Mouse (Mus musculus) midbrain, embryonic 12.5 days (tissue): Measurements from ENCODE around the gene C730034F03Rik. TPM values are rescaled to one million over a fixed set of nuclear protein-coding genes. Genes with fewer than 3 reads are reported as not detected.
"Not testable (repeated sequence)": the region's sequence is repeated elsewhere in the genome, so short reads cannot be mapped to it uniquely, and the experiment has no call there.

Experiments
- ATAC-seq: fragments of 200-750 bp; cut with Nextera tagmentation; 2 replicates; pipeline ENCODE4 v1.8.0; 2017; ENCODE audit warnings: low read depth, moderate TSS enrichment, moderate library complexity; ENCODE audit not compliant: low FRiP score
- H3K27ac ChIP-seq: fragments of 300-500 bp; sonication (generic); replicated peaks from 2 replicates; pipeline ENCODE4 v1.5.1; 2016; ENCODE audit warnings: mild to moderate bottlenecking
- H3K27me3 ChIP-seq: fragments of 300-500 bp; sonication (generic); 2 replicates; pipeline ENCODE4 v1.6.1; 2016; ENCODE audit warnings: mild to moderate bottlenecking
- H3K36me3 ChIP-seq: fragments of 300-500 bp; sonication (generic); 2 replicates; pipeline ENCODE4 v1.6.1; 2016
- H3K4me1 ChIP-seq: fragments of 300-500 bp; sonication (generic); 2 replicates; pipeline ENCODE4 v1.6.1; 2016
- H3K4me2 ChIP-seq: fragments of 300-500 bp; sonication (generic); replicated peaks from 2 replicates; pipeline ENCODE4 v1.6.1; 2016; ENCODE audit warnings: mild to moderate bottlenecking, moderate library complexity
- H3K4me3 ChIP-seq: fragments of 300-500 bp; sonication (generic); 2 replicates; pipeline ENCODE4 v1.5.1; 2016; ENCODE audit warnings: mild to moderate bottlenecking
- H3K9ac ChIP-seq: fragments of 300-500 bp; sonication (generic); replicated peaks from 2 replicates; pipeline ENCODE4 v1.6.1; 2016; ENCODE audit warnings: mild to moderate bottlenecking, moderate library complexity
- H3K9me3 ChIP-seq: fragments of 300-500 bp; sonication (generic); 2 replicates; pipeline ENCODE4 v1.6.1; 2016; ENCODE audit warnings: mild to moderate bottlenecking
- WGBS: fragments of 180-500 bp; shearing (Covaris S2); methylation state at CpG from one replicate; pipeline ENCODE4 v1.1.7; 2016; 5-methylcytosine and 5-hydroxymethylcytosine counted together
- polyA plus RNA-seq: library from polyadenylated mRNA; unstranded; fragments of >200 nt; fragmentation: Nextera tagmentation; extraction: Ambion mirVana; gene quantifications from 2 replicates; pipeline ENCODE4 v1.2.1, GENCODE M21; 2016

Gene C730034F03Rik
- polyA plus RNA-seq, 1 experiment from 2014 or later = 5.7 TPM

- Histone ChIP-seq H3K36me3 (peaks cover 47% of the 10 kb centered on the region), H3K27me3 (0 out of 2 replicates have a peak, but pooled peaks cover 10% of the 10 kb centered on the region), H3K4me2 (no peak overlapping the region), H3K27ac (no peak overlapping the region), H3K9me3 (no peaks in the 10 kb centered on the region), H3K4me3 (no peak overlapping the region), H3K4me1 (no peaks in the 10 kb centered on the region; the same call in 1 of the 2 replicates), H3K9ac (no peak overlapping the region)
- 96% methylated on average over 9 of the region's 9 CpGs for WGBS
- ATAC-seq = no peak
Measured at GRCm38 (mm10) chr15:89421938-89422337, 7.5 kb upstream of the C730034F03Rik start.

- H3K36me3 ChIP-seq = peaks cover 37% of the 10 kb centered on the region
Measured at GRCm38 (mm10) chr15:89424621-89425020, 4.8 kb upstream of the C730034F03Rik start.

GRCm38 (mm10) chr15:89425711-89426121, 3.7 kb upstream of the C730034F03Rik start, which contains the start of gene Cpt1b:
Gene Cpt1b (minus strand): TSS chr15:89425863.
- WGBS = 27% methylated on average over 6 of the region's 6 CpGs
- Histone ChIP-seq H3K9ac (peak within 1 kb of the TSS; percentile 41; the same call in 1 of the 2 replicates), H3K9me3 (no peaks in the 10 kb centered on the region), H3K36me3 (peaks cover 27% of the 10 kb centered on the region), H3K27ac (no peak within 1 kb of the TSS), H3K4me1 (peaks cover 9% of the 10 kb centered on the region), H3K4me2 (no peak within 1 kb of the TSS), H3K4me3 (no peak within 1 kb of the TSS), H3K27me3 (0 out of 2 replicates have a peak, but pooled peaks cover 10% of the 10 kb centered on the region)
- no peak for ATAC-seq

More at GRCm38 (mm10) chr15:89424621-89425020, 4.8 kb upstream of the C730034F03Rik start:
- 90% methylated on average over 8 of the region's 8 CpGs for WGBS
- no peak overlapping the region for H3K27ac ChIP-seq
- 0 out of 2 replicates have a peak, but pooled peaks cover 10% of the 10 kb centered on the region for H3K27me3 ChIP-seq
- no peak for ATAC-seq
- H3K4me3 ChIP-seq = no peak overlapping the region
- H3K4me1 ChIP-seq = peaks cover 9% of the 10 kb centered on the region
- H3K9me3 ChIP-seq = no peaks in the 10 kb centered on the region
- no peak overlapping the region for H3K4me2 ChIP-seq
- no peak overlapping the region for H3K9ac ChIP-seq

- Histone ChIP-seq H3K4me3 (no peak overlapping the region), H3K27ac (no peak overlapping the region), H3K27me3 (0 out of 2 replicates have a peak, but pooled peaks cover 10% of the 10 kb centered on the region), H3K4me1 (peaks cover 9% of the 10 kb centered on the region), H3K9ac (no peak overlapping the region), H3K9me3 (no peaks in the 10 kb centered on the region), H3K4me2 (no peak overlapping the region), H3K36me3 (peaks cover 27% of the 10 kb centered on the region)
- WGBS = 92% methylated on average over 10 of the region's 10 CpGs
- no peak for ATAC-seq
Measured at GRCm38 (mm10) chr15:89426716-89427115, 2.7 kb upstream of the C730034F03Rik start.

GRCm38 (mm10) chr15:89428136-89428790, 1.1 kb upstream of the C730034F03Rik start:
- Histone ChIP-seq H3K9ac (peak overlapping the region; percentile 80; the same call in 1 of the 2 replicates), H3K27ac (no peak overlapping the region), H3K4me1 (peaks cover 9% of the 10 kb centered on the region), H3K4me2 (peak overlapping the region; percentile 79), H3K36me3 (peaks cover 27% of the 10 kb centered on the region), H3K4me3 (peak overlapping the region; percentile 67), H3K27me3 (0 out of 2 replicates have a peak, but pooled peaks cover 10% of the 10 kb centered on the region), H3K9me3 (no peaks in the 10 kb centered on the region)
- ATAC-seq = no peak
- 85% methylated on average over 19 of the region's 19 CpGs for WGBS

- peak; percentile 66 for ATAC-seq
- peaks cover 9% of the 10 kb centered on the region for H3K4me1 ChIP-seq
- peak overlapping the region; percentile 94 for H3K27ac ChIP-seq
- H3K9ac ChIP-seq = peak overlapping the region; percentile 80
- H3K9me3 ChIP-seq = no peaks in the 10 kb centered on the region
- H3K4me2 ChIP-seq = peak overlapping the region; percentile 79
- peak overlapping the region; percentile 67 for H3K4me3 ChIP-seq
- peaks cover 27% of the 10 kb centered on the region for H3K36me3 ChIP-seq
- 5% methylated on average over 21 of the region's 22 CpGs for WGBS
- H3K27me3 ChIP-seq = 0 out of 2 replicates have a peak, but pooled peaks cover 10% of the 10 kb centered on the region
Measured at GRCm38 (mm10) chr15:89428821-89429351, 503 bp upstream of the C730034F03Rik start.

GRCm38 (mm10) chr15:89430341-89430740, 952 bp downstream of the C730034F03Rik start:
- WGBS = 49% methylated on average over 6 of the region's 6 CpGs
- Histone ChIP-seq H3K4me3 (peak overlapping the region; percentile 67), H3K4me1 (peaks cover 9% of the 10 kb centered on the region), H3K4me2 (peak overlapping the region; percentile 79), H3K36me3 (peaks cover 27% of the 10 kb centered on the region), H3K27me3 (0 out of 2 replicates have a peak, but pooled peaks cover 10% of the 10 kb centered on the region), H3K9ac (peak overlapping the region; percentile 80; the same call in 1 of the 2 replicates), H3K9me3 (no peaks in the 10 kb centered on the region), H3K27ac (peak overlapping the region; percentile 94)
- ATAC-seq = no peak

- H3K9ac ChIP-seq, H3K4me3 ChIP-seq, H3K9me3 ChIP-seq, H3K4me1 ChIP-seq, ATAC-seq, H3K27ac ChIP-seq, H3K27me3 ChIP-seq, H3K4me2 ChIP-seq: not testable (repeated sequence)
- 84% methylated on average over 9 of the region's 9 CpGs for WGBS
- H3K36me3 ChIP-seq = peaks cover 23% of the 10 kb centered on the region
Measured at GRCm38 (mm10) chr15:89430771-89431170, 1.4 kb downstream of the C730034F03Rik start.

GRCm38 (mm10) chr15:89431271-89431670, 1.9 kb downstream of the C730034F03Rik start:
- no peak overlapping the region for H3K4me3 ChIP-seq
- WGBS = 88% methylated on average over 3 of the region's 3 CpGs
- no peaks in the 10 kb centered on the region for H3K9me3 ChIP-seq

GRCm38 (mm10) chr15:89431806-89432205, 2.4 kb downstream of the C730034F03Rik start:
- Histone ChIP-seq H3K4me2 (no peak overlapping the region), H3K9me3 (no peaks in the 10 kb centered on the region), H3K4me3 (no peak overlapping the region), H3K9ac (no peak overlapping the region), H3K36me3 (peaks cover 13% of the 10 kb centered on the region), H3K27me3 (no peaks in the 10 kb centered on the region), H3K27ac (no peak overlapping the region), H3K4me1 (peaks cover 9% of the 10 kb centered on the region)
- WGBS = 95% methylated on average over 6 of the region's 6 CpGs
- no peak for ATAC-seq

More at GRCm38 (mm10) chr15:89431271-89431670, 1.9 kb downstream of the C730034F03Rik start:
- 0 out of 2 replicates have a peak, but pooled peaks cover 4% of the 10 kb centered on the region for H3K27me3 ChIP-seq
- no peak overlapping the region for H3K4me2 ChIP-seq
- H3K36me3 ChIP-seq = peaks cover 18% of the 10 kb centered on the region
- peaks cover 9% of the 10 kb centered on the region for H3K4me1 ChIP-seq
- no peak overlapping the region for H3K9ac ChIP-seq
- H3K27ac ChIP-seq = no peak overlapping the region
- ATAC-seq = no peak

- Histone ChIP-seq H3K4me2 (no peak overlapping the region), H3K9me3 (no peaks in the 10 kb centered on the region), H3K27ac (no peak overlapping the region), H3K9ac (no peak overlapping the region), H3K36me3 (0 out of 2 replicates have a peak, but pooled peaks cover 2% of the 10 kb centered on the region), H3K4me1 (peaks cover 9% of the 10 kb centered on the region), H3K4me3 (no peak overlapping the region), H3K27me3 (no peaks in the 10 kb centered on the region)
- no peak for ATAC-seq
- WGBS = 76% methylated on average over 4 of the region's 4 CpGs
Measured at GRCm38 (mm10) chr15:89432946-89433345, 3.6 kb downstream of the C730034F03Rik start.

- H3K27me3 ChIP-seq = no peaks in the 10 kb centered on the region
- no peak overlapping the region for H3K27ac ChIP-seq
- H3K9ac ChIP-seq = 0 out of 2 replicates have a peak overlapping the region, but pooled peaks have one; percentile 16
- no peaks in the 10 kb centered on the region for H3K36me3 ChIP-seq
- no peak for ATAC-seq
- no peak overlapping the region for H3K4me2 ChIP-seq
- 75% methylated on average over 3 of the region's 3 CpGs for WGBS
- H3K4me1 ChIP-seq = no peaks in the 10 kb centered on the region
- no peaks in the 10 kb centered on the region for H3K9me3 ChIP-seq
- no peak overlapping the region for H3K4me3 ChIP-seq
Measured at GRCm38 (mm10) chr15:89434136-89434535, 4.7 kb downstream of the C730034F03Rik start.
